Mouse (Mus musculus): ENCODE results near the gene Rag2.

Gene Rag2

GRCm38 (mm10) chr2:101627227-101627626, 2.7 kb downstream of the Rag2 start:
- no peak for DNase-seq

DNA sequence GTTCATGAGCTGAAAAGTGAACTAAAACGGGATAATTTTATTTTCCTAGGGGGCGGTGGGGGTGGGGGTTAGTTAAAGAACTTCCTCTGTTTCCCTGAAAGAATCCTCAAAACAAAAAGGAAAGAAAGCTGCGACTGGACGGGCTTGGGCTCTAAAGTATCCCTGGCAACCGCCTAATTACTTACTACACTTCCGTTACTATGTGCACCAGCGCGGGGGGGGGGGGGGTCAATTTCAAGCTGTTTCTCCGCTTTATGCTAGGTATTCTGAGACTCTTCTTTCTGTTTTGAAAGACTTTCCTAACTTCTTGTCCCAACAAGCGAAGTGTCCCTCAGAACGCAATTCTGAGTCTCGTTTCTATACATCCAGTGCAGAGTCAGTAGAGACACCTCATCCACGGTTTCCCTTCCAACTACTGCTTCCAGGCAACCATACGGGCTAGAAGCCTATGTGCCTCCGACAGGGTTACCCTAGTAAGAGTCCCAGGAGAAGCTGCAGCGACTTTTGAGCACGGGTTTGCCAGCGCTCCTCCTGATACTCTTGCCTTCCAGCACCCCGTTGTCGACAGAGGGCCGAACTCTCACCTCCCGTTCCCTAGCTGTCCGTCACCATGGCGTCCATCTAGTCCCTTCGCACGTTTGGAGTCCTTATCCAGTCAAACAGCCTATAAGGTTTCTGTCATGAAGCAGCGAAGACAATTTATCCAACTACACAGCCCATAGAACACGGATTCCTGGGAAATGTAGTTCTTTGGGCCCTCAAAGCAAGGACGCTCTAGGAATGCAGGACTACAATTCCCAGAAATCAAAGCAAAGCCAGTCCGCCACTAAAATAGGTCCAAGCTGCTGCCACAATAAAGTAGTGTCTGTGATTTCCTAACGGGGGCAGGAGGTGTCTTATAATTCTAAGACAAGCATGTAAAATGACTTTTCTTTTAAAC, 4.0 kb downstream of the Rag2 start:
- peak; percentile 86 to 90 for DNase-seq

- no peak for DNase-seq
Observed at GRCm38 (mm10) chr2:101638979-101639839, 14.7 kb downstream of the Rag2 start.

GRCm38 (mm10) chr2:101639840-101640350, 15.4 kb downstream of the Rag2 start:
- no peak for DNase-seq

DNA sequence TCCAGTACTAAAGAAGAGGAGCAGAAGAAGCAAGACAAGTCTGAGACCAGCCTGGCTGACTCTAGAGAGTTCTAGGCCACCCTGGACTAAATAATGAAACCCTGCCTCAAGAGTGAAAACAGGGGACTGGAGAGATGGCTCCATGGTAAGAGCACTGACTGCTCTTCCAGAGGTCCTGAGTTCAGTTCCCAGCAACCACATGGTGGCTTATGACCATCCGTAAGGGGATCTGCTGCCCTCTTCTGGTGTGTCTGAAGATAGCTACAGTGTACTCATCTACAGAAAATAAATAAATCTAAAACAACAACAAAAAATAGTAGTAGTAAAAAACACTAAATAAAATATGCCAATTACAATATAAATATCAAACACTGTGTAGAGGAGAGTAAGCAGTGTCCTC, 21.3 kb downstream of the Rag2 start:
- DNase-seq, result no peak

DNA sequence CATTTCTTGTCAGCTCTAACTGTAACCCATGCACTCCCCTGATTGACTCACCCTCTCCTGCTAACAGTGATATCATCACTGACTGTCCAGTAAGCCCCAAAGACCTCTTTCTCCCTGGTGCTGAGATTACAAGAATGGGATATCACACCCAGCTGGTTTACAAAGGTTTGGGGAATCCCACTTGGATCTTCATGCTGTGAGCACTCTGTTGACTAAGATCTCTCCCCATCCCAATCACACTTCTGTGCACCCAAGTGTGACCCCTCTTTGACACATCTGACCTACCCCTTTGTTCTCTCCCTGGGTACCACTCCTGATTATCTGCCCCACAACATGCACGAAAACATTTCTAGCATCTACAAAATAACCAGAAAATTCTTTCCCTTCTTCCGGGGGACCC, 23.8 kb downstream of the Rag2 start:
- no peak for DNase-seq

DNA sequence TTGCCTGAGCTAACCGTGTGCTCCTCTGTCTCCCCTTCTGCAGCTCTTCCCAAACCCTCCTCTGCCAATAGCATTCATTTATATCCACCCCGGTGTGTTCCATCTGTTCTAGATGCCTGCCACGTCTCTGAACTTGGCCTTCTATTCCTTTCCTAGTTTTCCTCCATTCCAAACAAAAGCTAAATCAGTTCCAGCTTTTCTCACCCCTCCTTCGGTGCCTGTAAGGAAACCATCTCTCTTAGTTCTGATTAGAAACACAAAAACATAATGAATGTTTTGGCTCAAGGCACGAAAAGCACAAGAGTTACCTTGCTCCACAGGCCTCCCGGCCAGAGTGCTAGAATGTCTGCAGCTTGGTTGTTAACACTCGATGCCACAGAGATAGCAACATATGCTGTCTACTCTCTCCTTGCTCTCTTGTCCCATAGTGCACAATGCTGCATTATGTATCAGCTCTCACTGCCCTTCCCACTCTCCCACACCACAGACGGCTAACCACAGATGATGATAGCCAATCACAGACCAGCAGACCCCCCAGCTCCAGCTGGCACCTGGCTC, 24.7 kb downstream of the Rag2 start, which contains the start of the genes Rag1 and B230118H07Rik:
Gene Rag1, minus strand, starts transcription at position 388 of the 558 bp plus-strand sequence.
Gene B230118H07Rik, minus strand, starts transcription at position 419 of the 558 bp plus-strand sequence.
- DNase-seq, result peak; percentile 76 to 79

DNA sequence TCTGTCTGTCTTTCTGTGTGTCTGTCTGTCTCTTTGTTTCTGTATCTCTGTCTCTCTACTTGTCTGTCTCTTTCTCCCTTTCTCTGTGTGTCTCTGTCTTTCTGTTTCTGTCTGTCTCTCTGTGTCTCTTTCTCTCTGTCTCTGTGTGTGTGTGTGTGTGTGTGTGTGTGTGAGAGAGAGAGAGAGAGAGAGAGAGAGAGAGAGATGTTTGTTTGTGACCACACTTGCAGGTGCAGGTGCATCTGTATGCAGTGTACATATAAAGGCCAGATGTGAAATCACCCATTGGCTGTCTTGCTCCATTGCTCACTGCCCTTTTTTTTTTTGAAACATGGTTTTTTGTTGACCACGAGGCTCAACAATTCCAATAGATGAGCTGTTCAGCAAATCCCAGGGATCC, 25.9 kb downstream of the Rag2 start:
- DNase-seq, result no peak

GRCm38 (mm10) chr2:101652204-101652920, 27.8 kb downstream of the Rag2 start:
- peak in 1 of 2 experiments; percentile 26 for DNase-seq

DNA sequence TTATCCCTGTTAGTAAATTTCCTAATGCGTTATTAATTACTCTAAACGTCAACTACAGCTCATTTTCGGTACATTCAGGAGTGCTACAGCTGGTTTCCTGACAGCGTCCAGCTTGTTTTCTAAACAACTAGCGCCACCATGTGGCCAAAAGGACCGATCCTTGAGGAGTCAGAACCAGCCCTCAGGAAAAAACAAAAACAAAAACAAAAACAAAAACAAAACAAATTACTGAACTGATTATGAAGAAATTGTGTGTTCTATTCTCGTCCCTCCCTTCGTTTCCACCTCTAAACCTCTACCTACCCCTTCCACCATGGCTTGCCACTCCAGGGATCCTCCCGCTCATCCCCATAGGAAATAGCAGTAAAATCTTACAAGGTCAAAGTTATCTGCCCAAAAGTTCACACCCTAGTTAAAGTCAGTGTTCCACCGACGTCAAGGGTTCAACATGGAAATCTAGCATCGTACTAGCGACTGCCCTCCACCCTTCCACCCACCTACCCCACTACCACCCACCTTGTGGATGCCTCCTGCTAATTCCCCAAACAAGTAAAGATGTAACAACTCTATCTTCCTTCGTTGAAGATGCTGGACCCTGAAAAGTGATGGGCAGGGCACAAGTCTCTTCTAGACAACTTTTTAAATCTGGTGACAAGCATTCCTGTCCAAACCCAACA, 28.5 kb downstream of the Rag2 start:
- DNase-seq, result peak; percentile 93 to 97

DNA sequence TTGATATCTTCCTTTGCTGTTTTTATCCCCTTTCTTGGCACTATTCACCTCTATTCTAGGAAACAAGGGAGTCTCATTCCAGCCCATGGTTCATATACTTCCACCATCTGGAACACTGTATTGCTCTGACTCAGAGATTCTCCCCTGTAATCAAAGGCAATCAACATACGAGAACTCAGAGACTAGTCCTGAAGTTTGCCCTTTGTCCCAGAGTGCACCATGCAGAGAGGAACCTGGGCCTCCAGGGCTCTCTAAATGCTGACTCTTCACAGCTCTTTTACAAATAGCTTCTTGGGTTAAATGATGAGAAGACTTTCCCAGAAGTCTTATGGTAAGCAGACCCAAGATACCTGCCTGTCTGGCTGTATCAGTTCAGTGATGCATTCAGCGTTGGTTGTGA, 36.0 kb downstream of the Rag2 start:
- no peak for DNase-seq

- peak; percentile 89 to 92 for DNase-seq
Observed at GRCm38 (mm10) chr2:101665058-101665702, 40.7 kb downstream of the Rag2 start.

GRCm38 (mm10) chr2:101665703-101666092, 41.2 kb downstream of the Rag2 start:
- DNase-seq, result no peak

- DNase-seq, result no peak
Observed at GRCm38 (mm10) chr2:101668751-101669150, 44.2 kb downstream of the Rag2 start.

- peak; percentile 65 to 72 for DNase-seq
Observed at GRCm38 (mm10) chr2:101673547-101673946, 49.0 kb downstream of the Rag2 start.

GRCm38 (mm10) chr2:101678236-101679021, 53.9 kb downstream of the Rag2 start, which contains the start of gene Traf6:
Traf6 (plus strand) TSS chr2:101678429.
- peak; percentile 89 to 93 for DNase-seq

- DNase-seq, result peak in 1 of 2 experiments; percentile 25
Observed at GRCm38 (mm10) chr2:101679164-101679784, 54.8 kb downstream of the Rag2 start.
